Mouse (Mus musculus) stomach, postnatal 0 days (tissue): ENCODE data around the gene Zfp536. TPM values are rescaled to one million over a fixed set of nuclear protein-coding genes. Genes with fewer than 3 reads are reported as not detected.

ENCODE experiments used
- ATAC-seq: fragments of 200-750 bp; cut with Nextera tagmentation; 2 replicates; pipeline ENCODE4 v1.8.0; 2017; ENCODE audit not compliant: low FRiP score, low TSS enrichment
- DNase-seq: peaks from one replicate; pipeline ENCODE4 v3.0.0-alpha.2; 2016; ENCODE audit warnings: low spot score
- H3K27ac ChIP-seq: fragments of 300-500 bp; sonication (generic); replicated peaks from 2 replicates; pipeline ENCODE4 v1.5.1; 2014; ENCODE audit warnings: mild to moderate bottlenecking, control low read depth
- H3K27me3 ChIP-seq: fragments of 300-500 bp; sonication (generic); 2 replicates; pipeline ENCODE4 v1.6.1; 2014; ENCODE audit warnings: low read length; ENCODE audit not compliant: control insufficient read depth, insufficient read depth
- H3K36me3 ChIP-seq: fragments of 300-500 bp; sonication (generic); 2 replicates; pipeline ENCODE4 v1.6.1; 2014; ENCODE audit warnings: low read length, mixed read lengths; ENCODE audit not compliant: control insufficient read depth, insufficient read depth
- H3K4me1 ChIP-seq: fragments of 300-500 bp; sonication (generic); replicated peaks from 2 replicates; pipeline ENCODE4 v1.6.1; 2014; ENCODE audit warnings: antibody characterized with exemption; ENCODE audit not compliant: control insufficient read depth, insufficient read depth
- H3K4me2 ChIP-seq: fragments of 300-500 bp; sonication (generic); replicated peaks from 2 replicates; pipeline ENCODE4 v1.6.1; 2014; ENCODE audit warnings: low read depth, mild to moderate bottlenecking, control low read depth, moderate library complexity
- H3K4me3 ChIP-seq: fragments of 300-500 bp; sonication (generic); 2 replicates; pipeline ENCODE4 v1.5.1; 2014; ENCODE audit warnings: low read depth, low read length, control low read depth
- H3K9ac ChIP-seq: fragments of 300-500 bp; sonication (generic); 2 replicates; pipeline ENCODE4 v1.6.1; 2014; ENCODE audit warnings: mild to moderate bottlenecking, low read length, control low read depth, mixed read lengths
- H3K9me3 ChIP-seq: fragments of 300-500 bp; sonication (generic); 2 replicates; pipeline ENCODE4 v1.6.1; 2016; ENCODE audit warnings: low read length; ENCODE audit not compliant: control insufficient read depth
- CTCF ChIP-seq: IDR thresholded peaks from 2 replicates; pipeline ENCODE4 v1.5.1; 2016; ENCODE audit warnings: antibody characterized with exemption, low read depth, mild to moderate bottlenecking, moderate library complexity
- EP300 ChIP-seq: optimal IDR thresholded peaks from 2 replicates; pipeline ENCODE3; 2016; ENCODE audit warnings: antibody characterized with exemption
- WGBS: fragments of 180-500 bp; shearing (Covaris S2); extraction: QIAGEN DNeasy Blood & Tissue Kit; methylation state at CpG from one replicate; pipeline ENCODE4 v1.1.7; 2014; 5-methylcytosine and 5-hydroxymethylcytosine counted together
- polyA plus RNA-seq: library from polyadenylated mRNA; unstranded; fragments of >200 nt; fragmentation: Nextera tagmentation; extraction: Ambion mirVana; gene quantifications from 2 replicates; pipeline ENCODE4 v1.2.1, GENCODE M21; 2015

Gene Zfp536
- polyA plus RNA-seq, 1 experiment from 2014 or later = 4.3 TPM

DNA sequence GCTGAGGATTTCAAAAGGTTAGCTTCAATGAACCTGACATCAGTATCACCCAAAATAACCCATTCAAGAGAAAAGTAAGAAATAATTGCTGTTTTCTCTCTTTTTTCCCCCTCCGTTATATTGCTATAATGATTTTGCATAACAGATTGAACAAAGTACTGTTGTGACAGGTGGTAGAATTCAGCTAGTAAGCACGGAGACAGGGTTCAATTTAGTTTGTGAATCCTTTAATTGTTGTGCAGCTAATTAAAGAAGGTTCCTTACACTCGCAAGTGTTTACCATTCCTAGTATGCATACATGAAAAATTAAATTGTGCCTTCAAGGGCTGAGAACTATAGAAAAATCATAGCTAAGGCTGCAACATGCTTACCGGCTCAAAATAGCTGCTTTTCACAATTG is 173.1 kb downstream of the Zfp536 start:
- H3K4me1 ChIP-seq = no peaks in the 10 kb centered on the region
- no peak overlapping the region for H3K27ac ChIP-seq
- H3K4me3 ChIP-seq = no peak overlapping the region
- no peaks in the 10 kb centered on the region for H3K9me3 ChIP-seq
- ATAC-seq (no peak), DNase-seq (no peak)
- 80% methylated on average over 4 of the region's 4 CpGs for WGBS
- TF ChIP-seq CTCF (no peak), EP300 (no peak)
- H3K4me2 ChIP-seq = no peak overlapping the region
- H3K36me3 ChIP-seq = no peaks in the 10 kb centered on the region
- no peak overlapping the region for H3K9ac ChIP-seq
- H3K27me3 ChIP-seq = no peaks in the 10 kb centered on the region

GRCm38 (mm10) chr7:37594211-37595030 is 179.0 kb downstream of the Zfp536 start:
- DNase-seq (no peak), ATAC-seq (no peak)
- TF ChIP-seq EP300 (no peak), CTCF (no peak)
- WGBS = 76% methylated on average over 12 of the region's 12 CpGs
- no peak overlapping the region for H3K27ac ChIP-seq
- no peak overlapping the region for H3K4me2 ChIP-seq
- no peak overlapping the region for H3K4me3 ChIP-seq
- H3K36me3 ChIP-seq = no peaks in the 10 kb centered on the region
- H3K9me3 ChIP-seq = no peaks in the 10 kb centered on the region
- H3K9ac ChIP-seq = no peak overlapping the region
- no peaks in the 10 kb centered on the region for H3K27me3 ChIP-seq
- no peaks in the 10 kb centered on the region for H3K4me1 ChIP-seq

DNA sequence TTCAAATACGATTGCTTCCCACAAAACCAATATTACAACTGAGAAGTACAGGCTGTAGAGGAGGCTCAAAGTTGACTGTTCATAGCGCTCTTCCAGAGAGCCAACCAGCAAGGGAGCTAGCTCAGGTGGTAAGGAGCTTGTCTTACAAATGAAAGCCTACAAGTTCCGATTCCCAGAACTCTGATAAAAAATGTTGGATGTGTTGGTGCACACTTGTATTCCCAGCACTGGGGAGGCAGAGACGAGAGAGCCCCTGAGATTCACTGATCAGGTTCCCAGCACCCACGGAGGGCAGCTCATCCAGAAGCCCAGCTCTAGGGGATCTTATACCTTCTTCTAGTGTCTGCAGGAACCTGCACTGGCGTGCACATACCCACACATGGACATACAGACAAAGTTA is 179.9 kb downstream of the Zfp536 start:
- ATAC-seq (no peak), DNase-seq (no peak)
- H3K36me3 ChIP-seq = no peaks in the 10 kb centered on the region
- H3K4me3 ChIP-seq = no peak overlapping the region
- WGBS = 90% methylated on average over 6 of the region's 6 CpGs
- no peak overlapping the region for H3K4me2 ChIP-seq
- TF ChIP-seq EP300 = no peak
- no peaks in the 10 kb centered on the region for H3K4me1 ChIP-seq
- H3K27ac ChIP-seq = no peak overlapping the region
- H3K27me3 ChIP-seq = no peaks in the 10 kb centered on the region
- no peaks in the 10 kb centered on the region for H3K9me3 ChIP-seq
- H3K9ac ChIP-seq = no peak overlapping the region

- Histone ChIP-seq H3K9ac (no peak overlapping the region), H3K36me3 (no peaks in the 10 kb centered on the region), H3K27ac (no peak overlapping the region), H3K4me3 (no peak overlapping the region), H3K9me3 (no peaks in the 10 kb centered on the region), H3K4me1 (no peaks in the 10 kb centered on the region), H3K4me2 (no peak overlapping the region), H3K27me3 (no peaks in the 10 kb centered on the region)
- no peak for ATAC-seq
- WGBS = 89% methylated on average over 13 of the region's 13 CpGs
- DNase-seq = no peak
- TF ChIP-seq EP300 (no peak), CTCF (no peak)
These were observed 186.7 kb downstream of the Zfp536 start for GRCm38 (mm10) chr7:37586694-37587093.

GRCm38 (mm10) chr7:37581262-37581661 is 192.2 kb downstream of the Zfp536 start:
- no peaks in the 10 kb centered on the region for H3K4me1 ChIP-seq
- H3K27me3 ChIP-seq = no peaks in the 10 kb centered on the region
- DNase-seq = no peak
- no peaks in the 10 kb centered on the region for H3K36me3 ChIP-seq
- H3K27ac ChIP-seq = no peak overlapping the region
- no peak overlapping the region for H3K4me3 ChIP-seq
- no peaks in the 10 kb centered on the region for H3K9me3 ChIP-seq
- no peak overlapping the region for H3K9ac ChIP-seq
- 78% methylated on average over 3 of the region's 3 CpGs for WGBS
- H3K4me2 ChIP-seq = no peak overlapping the region
- TF ChIP-seq CTCF (no peak), EP300 (no peak)
- ATAC-seq = no peak

DNA sequence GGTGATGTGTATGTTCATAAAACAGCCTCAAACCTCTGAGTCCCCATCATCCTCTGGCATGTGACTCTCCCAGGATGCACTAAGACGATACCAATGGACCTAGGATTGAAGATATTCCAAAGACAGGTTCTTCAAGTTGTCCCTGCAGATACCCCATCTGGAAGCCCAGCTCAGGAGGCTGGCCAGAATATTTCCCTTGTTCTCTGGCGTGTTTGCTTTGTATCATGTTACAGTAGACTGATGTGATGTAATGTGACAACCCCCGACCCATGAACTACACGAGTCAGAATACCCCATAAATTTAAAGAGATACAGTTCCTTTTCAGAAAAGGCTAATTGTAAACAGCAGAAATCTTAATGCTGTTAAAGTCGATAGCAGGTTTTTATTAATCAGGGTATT is 192.9 kb downstream of the Zfp536 start:
- Histone ChIP-seq H3K4me2 (no peak overlapping the region), H3K4me3 (no peak overlapping the region), H3K4me1 (no peaks in the 10 kb centered on the region), H3K9ac (no peak overlapping the region), H3K9me3 (no peaks in the 10 kb centered on the region), H3K27ac (no peak overlapping the region), H3K27me3 (no peaks in the 10 kb centered on the region), H3K36me3 (no peaks in the 10 kb centered on the region)
- DNase-seq (no peak), ATAC-seq (no peak)
- WGBS = 29% methylated on average over 5 of the region's 5 CpGs
- TF ChIP-seq CTCF (no peak), EP300 (no peak)
